Mouse (Mus musculus): ENCODE results near the gene Gstp2. TPM values are rescaled to one million over a fixed set of nuclear protein-coding genes. Genes with fewer than 3 reads are reported as not detected.

Gstp2 gene
- polyA plus RNA-seq, 1 experiment from 2014 or later, result 6.4 TPM

DNA sequence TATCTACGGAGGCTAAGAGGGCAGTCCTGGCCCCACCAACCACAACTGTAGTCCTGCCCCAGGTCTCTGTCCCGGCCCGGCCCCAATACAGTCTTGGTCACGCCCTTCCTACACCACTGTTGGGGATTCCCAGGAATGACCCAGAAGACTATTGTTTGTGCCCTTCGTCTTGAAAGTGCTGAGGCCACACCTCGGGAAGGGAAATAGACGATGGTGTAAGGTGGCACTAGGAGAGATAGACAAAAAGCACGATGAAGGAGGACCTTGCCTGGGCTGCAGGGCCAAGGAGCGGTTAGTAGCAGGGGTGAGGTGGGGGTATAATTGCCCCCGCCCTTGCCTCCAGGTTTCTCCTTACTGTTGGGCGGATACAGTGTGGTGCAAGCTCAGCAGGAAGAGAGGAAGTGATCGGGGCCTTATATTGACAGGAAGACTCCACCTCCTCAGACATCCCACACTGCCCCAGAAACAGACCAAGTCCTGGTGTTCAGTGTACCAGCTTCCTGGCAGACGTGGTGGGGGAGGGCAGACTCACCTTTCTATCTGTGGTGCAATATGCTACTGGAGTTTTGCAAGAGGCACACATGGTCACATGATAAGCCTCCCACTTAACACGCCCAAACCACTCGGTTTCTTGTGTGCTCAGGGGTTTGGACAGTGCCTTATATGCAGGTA, 13.4 kb upstream of the Gstp2 start, which contains the start of gene Gstp3:
TSS of gene Gstp3 (minus strand) at position 501 of the 672 bp plus-strand sequence.
- no peaks in the 10 kb centered on the region for H3K9me3 ChIP-seq (ENCODE audit: low read length)
- H3K4me3 ChIP-seq (ENCODE audit: low read depth, low read length), result peak within 1 kb of the TSS; percentile 36
- peak; percentile 59 for ATAC-seq
- peak within 1 kb of the TSS; percentile 93 for H3K27ac ChIP-seq (ENCODE audit: low read depth)
- H3K27me3 ChIP-seq (ENCODE audit: insufficient read depth, low read length), result no peaks in the 10 kb centered on the region
- DNase-seq, result peak; percentile 81
- peak within 1 kb of the TSS; percentile 71 for H3K4me2 ChIP-seq (ENCODE audit: low read depth, low read length)
- H3K9ac ChIP-seq (replicated peaks), result peak within 1 kb of the TSS; percentile 60
- TF ChIP-seq EP300 (IDR thresholded peaks at IDR 0.05; ENCODE audit: low read depth) (peak; percentile 87), CTCF (IDR thresholded peaks at IDR 0.05; ENCODE audit: low read depth) (no peak)
- H3K36me3 ChIP-seq (replicated peaks; ENCODE audit: insufficient read depth, low read length), result no peaks in the 10 kb centered on the region
- H3K4me1 ChIP-seq (ENCODE audit: insufficient read depth), result peaks cover 35% of the 10 kb centered on the region
- WGBS (ENCODE audit: insufficient replicate concordance), result 20% methylated on average over 15 of the region's 15 CpGs

DNA sequence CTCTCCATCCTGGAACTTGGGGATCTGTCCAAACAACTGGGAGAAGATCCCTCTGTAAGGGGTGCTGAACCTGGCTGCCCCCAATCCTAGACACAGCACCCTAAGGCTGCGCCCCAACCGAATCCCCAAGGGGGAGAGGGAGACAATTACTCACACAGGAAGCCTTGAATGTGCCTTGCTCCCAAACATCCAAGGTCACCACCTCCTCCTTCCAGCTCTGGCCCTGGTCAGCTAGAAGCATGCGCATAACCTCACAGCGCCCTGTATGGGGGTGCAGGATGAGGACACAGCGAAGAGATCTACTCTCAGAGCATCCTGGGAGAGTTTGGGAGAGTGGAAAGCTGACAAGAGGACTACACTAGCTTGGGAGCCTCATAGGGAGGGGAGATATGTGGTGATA, 12.8 kb upstream of the Gstp2 start:
- no peak for TF ChIP-seq CTCF (IDR thresholded peaks at IDR 0.05; ENCODE audit: low read depth)
- no peak for TF ChIP-seq EP300 (IDR thresholded peaks at IDR 0.05; ENCODE audit: low read depth)
- Histone ChIP-seq H3K36me3 (replicated peaks; ENCODE audit: insufficient read depth, low read length) (no peaks in the 10 kb centered on the region), H3K9ac (replicated peaks) (peak overlapping the region; percentile 60), H3K27me3 (ENCODE audit: insufficient read depth, low read length) (no peaks in the 10 kb centered on the region), H3K4me2 (ENCODE audit: low read depth, low read length) (peak overlapping the region; percentile 71), H3K4me1 (ENCODE audit: insufficient read depth) (peaks cover 35% of the 10 kb centered on the region), H3K27ac (ENCODE audit: low read depth) (peak overlapping the region; percentile 93), H3K9me3 (ENCODE audit: low read length) (no peaks in the 10 kb centered on the region), H3K4me3 (ENCODE audit: low read depth, low read length) (peak overlapping the region; percentile 36)
- ATAC-seq (no peak), DNase-seq (no peak)
- WGBS (ENCODE audit: insufficient replicate concordance), result 91% methylated on average over 5 of the region's 5 CpGs

DNA sequence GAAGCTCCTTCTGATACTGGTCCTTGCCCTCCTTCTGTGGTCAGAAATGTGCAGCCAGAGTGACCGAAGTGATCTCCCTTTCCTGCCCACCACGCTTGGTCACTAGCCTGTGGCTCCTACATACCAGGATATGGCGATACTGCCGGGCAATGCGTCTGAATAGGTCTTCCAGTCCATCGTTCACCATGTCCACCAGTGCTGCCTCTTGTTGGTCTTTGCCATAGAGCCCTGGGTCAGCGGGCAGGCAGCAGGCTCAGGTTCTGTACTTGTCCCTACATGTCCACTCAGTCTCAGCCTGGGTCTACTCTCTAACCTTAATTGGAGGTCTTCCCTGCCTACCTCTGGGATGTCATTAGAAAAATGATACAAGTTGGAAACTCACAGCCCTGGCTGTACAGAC, 12.1 kb upstream of the Gstp2 start:
- Histone ChIP-seq H3K4me3 (ENCODE audit: low read depth, low read length) (0 out of 2 replicates have a peak overlapping the region, but pooled peaks have one; percentile 5), H3K9me3 (ENCODE audit: low read length) (no peaks in the 10 kb centered on the region), H3K27ac (ENCODE audit: low read depth) (peak overlapping the region; percentile 93), H3K4me2 (ENCODE audit: low read depth, low read length) (peak overlapping the region; percentile 71), H3K36me3 (replicated peaks; ENCODE audit: insufficient read depth, low read length) (no peaks in the 10 kb centered on the region), H3K27me3 (ENCODE audit: insufficient read depth, low read length) (no peaks in the 10 kb centered on the region), H3K4me1 (ENCODE audit: insufficient read depth) (peaks cover 35% of the 10 kb centered on the region), H3K9ac (replicated peaks) (peak overlapping the region; percentile 60)
- no peak for DNase-seq
- 94% methylated on average over 7 of the region's 7 CpGs for WGBS (ENCODE audit: insufficient replicate concordance)
- no peak for ATAC-seq
- TF ChIP-seq EP300 (IDR thresholded peaks at IDR 0.05; ENCODE audit: low read depth) (no peak), CTCF (IDR thresholded peaks at IDR 0.05; ENCODE audit: low read depth) (no peak)

DNA sequence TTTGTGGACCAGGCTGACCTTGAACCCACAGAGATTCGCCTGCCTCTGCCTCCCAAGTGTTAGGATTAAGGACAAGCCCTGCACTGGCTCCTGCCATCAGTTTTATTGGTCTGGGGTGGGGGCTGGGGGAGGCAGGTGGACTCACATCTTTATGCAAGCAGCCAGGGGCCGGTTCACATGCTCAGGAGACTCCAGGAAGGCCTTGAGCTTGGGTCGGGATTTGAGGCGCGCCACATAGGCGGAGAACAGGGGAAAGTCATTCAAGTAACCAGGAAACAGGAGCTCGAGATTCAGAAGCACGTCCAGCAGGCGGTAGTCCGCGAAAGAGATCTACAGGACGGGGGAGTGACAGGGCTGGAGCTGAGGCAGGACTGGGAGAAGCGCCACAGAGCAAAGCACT, 11.6 kb upstream of the Gstp2 start:
- DNase-seq, result no peak
- TF ChIP-seq CTCF (IDR thresholded peaks at IDR 0.05; ENCODE audit: low read depth), result no peak
- no peak for TF ChIP-seq EP300 (IDR thresholded peaks at IDR 0.05; ENCODE audit: low read depth)
- H3K4me1 ChIP-seq (ENCODE audit: insufficient read depth), result peaks cover 35% of the 10 kb centered on the region
- no peak overlapping the region; the same call in 1 of the 2 replicates for H3K9ac ChIP-seq (replicated peaks)
- H3K27me3 ChIP-seq (ENCODE audit: insufficient read depth, low read length), result no peaks in the 10 kb centered on the region
- no peaks in the 10 kb centered on the region for H3K36me3 ChIP-seq (replicated peaks; ENCODE audit: insufficient read depth, low read length)
- 86% methylated on average over 13 of the region's 13 CpGs for WGBS (ENCODE audit: insufficient replicate concordance)
- no peak for ATAC-seq
- no peak overlapping the region for H3K4me3 ChIP-seq (ENCODE audit: low read depth, low read length)
- H3K9me3 ChIP-seq (ENCODE audit: low read length), result no peaks in the 10 kb centered on the region
- H3K4me2 ChIP-seq (ENCODE audit: low read depth, low read length), result peak overlapping the region; percentile 71
- peak overlapping the region; percentile 93 for H3K27ac ChIP-seq (ENCODE audit: low read depth)

DNA sequence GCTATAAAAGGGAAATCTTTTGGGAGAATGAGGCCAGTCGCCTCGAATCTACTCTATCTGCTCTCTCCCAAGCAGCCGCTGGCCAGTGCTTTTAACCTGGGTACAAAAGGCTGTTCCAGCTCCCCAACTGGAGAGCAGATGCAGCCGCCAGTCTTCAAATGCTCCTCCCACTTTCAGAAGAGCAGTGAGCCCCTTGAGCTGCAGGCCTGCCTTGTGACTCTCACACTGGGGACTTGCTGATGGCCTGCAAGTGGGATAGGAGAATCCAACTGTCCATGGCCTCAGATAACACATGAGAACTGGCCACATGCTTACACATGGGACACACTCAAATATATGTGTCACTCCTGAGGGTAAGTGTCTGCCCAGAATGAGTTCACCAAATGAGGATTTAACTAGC, 10.9 kb upstream of the Gstp2 start:
- Histone ChIP-seq H3K9ac (replicated peaks) (peak overlapping the region; percentile 34), H3K9me3 (ENCODE audit: low read length) (no peaks in the 10 kb centered on the region), H3K36me3 (replicated peaks; ENCODE audit: insufficient read depth, low read length) (no peaks in the 10 kb centered on the region), H3K27me3 (ENCODE audit: insufficient read depth, low read length) (no peaks in the 10 kb centered on the region), H3K27ac (ENCODE audit: low read depth) (peak overlapping the region; percentile 93), H3K4me3 (ENCODE audit: low read depth, low read length) (no peak overlapping the region), H3K4me1 (ENCODE audit: insufficient read depth) (peaks cover 35% of the 10 kb centered on the region), H3K4me2 (ENCODE audit: low read depth, low read length) (peak overlapping the region; percentile 71)
- WGBS (ENCODE audit: insufficient replicate concordance), result 73% methylated on average over 4 of the region's 4 CpGs
- DNase-seq (no peak), ATAC-seq (no peak)
- TF ChIP-seq CTCF (IDR thresholded peaks at IDR 0.05; ENCODE audit: low read depth), result no peak
- no peak for TF ChIP-seq EP300 (IDR thresholded peaks at IDR 0.05; ENCODE audit: low read depth)

DNA sequence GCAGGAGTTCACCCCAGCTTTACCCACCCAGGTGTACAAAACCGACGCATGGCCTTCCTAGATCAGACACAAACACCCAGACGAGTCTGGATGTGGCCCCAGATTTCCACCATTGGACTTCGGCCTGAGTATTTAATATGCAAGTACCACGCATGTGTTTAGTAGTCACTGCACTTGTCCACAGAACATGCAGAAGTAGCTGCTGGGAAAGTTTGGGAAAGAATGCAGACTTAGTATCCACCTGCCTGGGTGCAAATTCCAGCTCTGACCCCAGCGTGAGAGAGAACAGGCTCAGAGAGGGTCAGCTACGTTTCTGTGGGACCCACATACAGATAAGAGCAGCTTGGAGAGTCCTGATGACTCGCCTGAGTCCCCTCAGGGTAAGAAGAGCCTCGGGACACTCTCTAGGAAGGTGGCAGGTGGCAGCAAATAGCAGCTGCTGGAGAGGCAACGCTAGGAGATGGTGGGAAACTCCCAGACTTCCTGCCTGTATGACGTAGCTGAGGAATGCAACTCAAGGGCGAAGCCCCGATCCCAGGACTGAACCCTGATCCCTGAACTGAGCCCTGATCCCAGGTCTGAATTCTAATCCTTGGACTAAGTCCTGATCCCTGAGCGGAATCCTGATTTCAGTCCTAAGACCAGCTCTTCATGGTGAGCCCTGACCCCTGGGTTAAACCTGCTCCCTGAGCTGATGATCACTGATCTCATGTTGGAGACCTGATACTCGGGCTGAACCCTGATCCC, 10.3 kb upstream of the Gstp2 start:
- Histone ChIP-seq H3K9me3 (ENCODE audit: low read length) (no peaks in the 10 kb centered on the region), H3K4me2 (ENCODE audit: low read depth, low read length) (peak overlapping the region; percentile 71), H3K4me1 (ENCODE audit: insufficient read depth) (peaks cover 35% of the 10 kb centered on the region), H3K27ac (ENCODE audit: low read depth) (peak overlapping the region; percentile 93), H3K9ac (replicated peaks) (peak overlapping the region; percentile 44), H3K4me3 (ENCODE audit: low read depth, low read length) (no peak overlapping the region), H3K27me3 (ENCODE audit: insufficient read depth, low read length) (no peaks in the 10 kb centered on the region), H3K36me3 (replicated peaks; ENCODE audit: insufficient read depth, low read length) (no peaks in the 10 kb centered on the region)
- no peak for TF ChIP-seq CTCF (IDR thresholded peaks at IDR 0.05; ENCODE audit: low read depth)
- TF ChIP-seq EP300 (IDR thresholded peaks at IDR 0.05; ENCODE audit: low read depth), result no peak
- ATAC-seq (no peak), DNase-seq (no peak)
- 50% methylated on average over 15 of the region's 15 CpGs for WGBS (ENCODE audit: insufficient replicate concordance)

Data from liver, postnatal 0 days (tissue).